Mouse (Mus musculus) erythroblast, adult 5-6 weeks (primary cell): ENCODE results near the gene Srpk2. TPM values are rescaled to one million over a fixed set of nuclear protein-coding genes. Genes with fewer than 3 reads are reported as not detected.

Experiments used
- ATAC-seq: replicated peaks from 2 replicates; pipeline ENCODE4 v1.8.0; 2016; ENCODE audit warnings: moderate number of reproducible peaks, mild to moderate bottlenecking, moderate TSS enrichment, inconsistent platforms; ENCODE audit not compliant: poor library complexity, low FRiP score, severe bottlenecking
- total RNA-seq, 2 experiments: library from RNA; stranded (forward) in 1 of 2; stranded (reverse) in 1 of 2; fragments of 150-400 nt in 1 of 2; fragments of 200-764, 138-1000 nt in 1 of 2; gene quantifications; 2 replicates each; pipeline versions ENCODE4 v1.2.3 to v1.2.4; 2015 to 2017; ENCODE audit warnings: low replicate concordance in 2 of 2

Srpk2 gene
- total RNA-seq, 2 experiments from 2014 or later, result 15.2 to 18.7 TPM

GRCm38 (mm10) chr5:23577847-23578246 lies 106.6 kb downstream of the Srpk2 start:
- ATAC-seq, result no peak

- no peak for ATAC-seq
Observed at GRCm38 (mm10) chr5:23576336-23577094, 107.9 kb downstream of the Srpk2 start.

- ATAC-seq, result no peak
Observed at GRCm38 (mm10) chr5:23573942-23574341, 110.5 kb downstream of the Srpk2 start.

GRCm38 (mm10) chr5:23568188-23568587 lies 116.2 kb downstream of the Srpk2 start:
- ATAC-seq, result no peak

GRCm38 (mm10) chr5:23566382-23566781 lies 118.0 kb downstream of the Srpk2 start:
- ATAC-seq, result no peak

DNA sequence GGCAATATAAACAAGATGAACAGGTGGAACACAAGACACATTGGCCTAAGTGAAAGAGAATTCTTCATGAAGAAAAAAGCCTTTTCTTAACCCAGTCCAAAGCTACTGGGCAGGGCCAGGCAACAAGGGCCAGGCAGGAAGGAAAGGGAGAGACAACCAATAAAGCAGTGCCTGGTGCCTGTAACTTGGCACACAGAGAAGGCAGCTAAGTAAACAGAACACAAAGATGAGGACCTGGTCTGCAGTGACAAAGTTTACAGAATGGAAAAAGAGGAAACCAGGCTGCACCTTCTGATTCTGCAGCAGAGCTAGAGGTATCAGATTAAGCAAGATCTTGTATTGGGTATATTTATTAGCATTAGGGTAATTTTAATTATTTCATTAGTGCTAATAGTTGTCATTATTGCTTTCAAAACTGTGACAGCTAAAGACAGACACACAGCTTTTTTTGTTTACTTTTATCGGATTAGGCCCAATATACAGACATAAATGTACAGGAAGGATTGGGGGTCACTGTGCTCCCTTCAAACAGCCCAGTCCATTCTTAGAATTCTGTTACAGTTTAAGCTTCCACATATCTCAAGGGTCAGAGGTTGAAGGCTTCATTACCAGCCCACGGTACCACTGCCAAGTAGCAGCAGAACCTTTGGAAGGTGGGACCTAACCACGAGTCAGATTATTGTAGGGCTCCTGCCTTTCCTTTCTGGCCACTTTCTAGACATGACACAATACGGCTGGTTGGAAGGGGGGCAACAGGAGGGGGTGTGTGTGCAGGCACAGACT lies 121.9 kb downstream of the Srpk2 start:
- no peak for ATAC-seq

DNA sequence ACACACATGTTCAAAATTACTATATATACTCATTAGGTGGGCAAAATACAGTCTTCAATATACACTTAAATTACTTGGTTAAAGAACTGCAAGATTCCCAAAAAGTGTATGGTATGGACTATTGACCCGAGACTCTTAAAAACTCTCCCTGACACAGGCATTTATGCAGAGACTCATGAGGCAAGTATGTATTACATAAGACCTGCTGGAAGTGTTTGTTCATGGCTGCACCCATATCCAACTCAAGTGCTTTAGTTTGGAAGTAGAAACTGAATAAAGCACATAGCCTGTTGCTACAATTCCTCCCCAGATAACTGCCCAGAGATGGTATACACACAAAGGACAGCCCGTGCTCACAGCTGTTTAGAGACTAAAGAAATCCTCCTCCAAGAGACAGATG lies 123.2 kb downstream of the Srpk2 start:
- ATAC-seq, result no peak

DNA sequence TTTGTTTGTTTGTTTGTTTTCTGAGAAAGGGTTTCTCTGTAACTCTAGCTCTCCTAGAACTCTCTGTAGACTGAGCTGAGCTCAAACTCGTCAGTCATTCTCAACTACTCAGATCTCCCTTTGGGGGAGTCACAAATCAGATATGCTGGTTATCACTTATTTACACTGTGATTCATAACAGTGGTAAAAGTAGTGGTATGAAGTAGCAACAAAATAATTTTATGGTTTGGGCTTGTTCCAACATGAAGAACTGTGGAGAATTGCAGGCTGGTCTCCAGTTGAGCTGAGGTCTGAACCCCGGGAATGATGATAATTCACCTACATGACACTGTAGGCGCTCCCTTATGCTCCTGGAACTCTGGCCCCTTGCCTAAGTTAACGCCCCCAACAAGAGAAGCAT lies 124.2 kb downstream of the Srpk2 start:
- ATAC-seq, result no peak

DNA sequence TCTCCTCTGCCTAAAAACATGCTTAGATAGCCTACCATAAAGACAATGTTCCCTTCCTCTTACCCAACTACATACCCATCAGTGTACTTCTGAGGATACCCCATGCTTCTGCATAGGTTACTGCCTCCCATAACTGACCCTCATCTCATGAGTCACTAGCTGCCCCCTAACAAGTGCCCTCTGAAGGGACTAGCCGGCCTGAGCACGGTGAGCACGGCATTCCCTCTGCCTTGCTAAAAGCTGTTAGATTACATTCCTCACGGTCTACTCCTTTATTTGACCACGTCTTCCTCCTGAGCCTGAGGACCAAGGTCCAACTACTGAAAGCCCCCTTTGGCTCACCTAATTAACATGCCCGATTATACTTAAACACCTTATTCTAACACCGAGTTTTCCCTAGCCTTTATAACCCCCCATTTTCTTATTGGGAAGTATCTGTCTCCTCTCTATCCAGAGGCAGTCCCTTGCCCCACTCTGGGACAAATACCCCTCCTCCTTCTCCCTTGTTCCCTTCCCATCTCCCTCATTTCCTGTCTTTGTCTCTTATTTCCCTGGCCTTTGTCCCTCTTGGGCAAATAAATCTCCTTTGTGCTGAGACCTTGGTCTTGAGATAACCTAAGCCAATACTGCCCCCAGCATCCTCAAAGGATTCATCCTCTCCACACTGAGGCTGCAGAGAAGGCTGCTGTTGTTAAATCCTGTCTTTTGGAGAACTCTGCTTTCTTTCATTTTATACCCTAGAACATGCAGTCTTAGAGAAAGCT lies 128.2 kb downstream of the Srpk2 start:
- ATAC-seq, result no peak

DNA sequence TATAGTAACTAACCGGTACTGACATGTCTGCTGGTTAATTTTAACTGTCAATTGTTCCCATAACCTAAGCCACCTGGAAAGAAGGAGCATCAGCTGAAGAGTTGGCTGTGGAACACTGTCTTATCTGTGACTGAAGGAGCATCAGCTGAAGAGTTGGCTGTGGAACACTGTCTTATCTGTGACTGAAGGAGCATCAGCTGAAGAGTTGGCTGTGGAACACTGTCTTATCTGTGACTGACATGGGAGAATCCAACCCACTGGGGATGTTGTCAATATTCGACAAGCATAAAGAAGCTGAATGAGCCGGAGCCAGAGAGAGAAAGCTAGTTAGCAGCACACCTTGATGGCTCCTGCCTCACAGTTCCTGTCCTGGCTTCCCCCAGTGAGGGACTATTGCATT lies 131.1 kb downstream of the Srpk2 start:
- peak; percentile 96 for ATAC-seq

- ATAC-seq, result peak; percentile 54; the same call in 1 of the 2 replicates
Observed at GRCm38 (mm10) chr5:23551687-23552086, 132.7 kb downstream of the Srpk2 start.

DNA sequence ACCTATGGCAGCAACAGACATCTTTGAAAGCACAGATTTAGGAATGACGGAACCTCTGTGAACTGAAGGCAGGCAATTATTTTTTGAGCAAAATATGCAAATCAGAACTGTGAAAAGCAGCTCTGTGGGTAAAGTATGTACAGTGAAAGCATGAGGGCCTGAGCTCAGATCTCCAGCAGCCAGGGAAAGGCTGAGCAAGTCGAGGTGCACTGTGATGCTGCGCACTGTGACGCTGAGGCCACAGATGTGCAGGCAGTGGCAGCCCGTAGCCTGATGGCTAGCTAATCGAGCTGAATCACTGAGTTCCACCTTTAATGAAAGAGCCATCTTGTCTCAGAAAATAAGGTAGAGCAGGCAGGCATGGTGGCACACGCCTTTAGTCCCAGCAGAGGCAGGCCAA lies 148.7 kb downstream of the Srpk2 start:
- ATAC-seq, result no peak

GRCm38 (mm10) chr5:23531541-23532096 lies 152.8 kb downstream of the Srpk2 start:
- ATAC-seq, result no peak

DNA sequence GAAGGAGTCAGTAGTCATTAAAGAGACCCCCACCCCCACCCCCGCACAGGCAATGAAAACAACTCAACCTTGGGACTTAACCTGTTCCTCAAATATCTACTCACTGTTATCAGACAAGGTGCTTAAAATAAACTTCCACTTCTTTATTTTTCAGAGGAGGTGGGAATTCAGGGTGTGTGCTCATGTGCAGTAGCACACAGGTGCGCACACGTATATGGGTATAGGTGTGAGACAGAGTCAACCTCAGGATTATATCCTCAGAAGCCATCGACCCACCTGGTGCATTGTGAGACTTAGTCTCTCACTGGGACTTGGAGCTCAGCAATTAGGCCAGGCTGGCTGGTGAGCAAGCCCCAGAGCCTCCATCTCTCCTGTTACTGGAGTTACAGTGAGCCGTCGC lies 153.3 kb downstream of the Srpk2 start:
- ATAC-seq, result no peak

DNA sequence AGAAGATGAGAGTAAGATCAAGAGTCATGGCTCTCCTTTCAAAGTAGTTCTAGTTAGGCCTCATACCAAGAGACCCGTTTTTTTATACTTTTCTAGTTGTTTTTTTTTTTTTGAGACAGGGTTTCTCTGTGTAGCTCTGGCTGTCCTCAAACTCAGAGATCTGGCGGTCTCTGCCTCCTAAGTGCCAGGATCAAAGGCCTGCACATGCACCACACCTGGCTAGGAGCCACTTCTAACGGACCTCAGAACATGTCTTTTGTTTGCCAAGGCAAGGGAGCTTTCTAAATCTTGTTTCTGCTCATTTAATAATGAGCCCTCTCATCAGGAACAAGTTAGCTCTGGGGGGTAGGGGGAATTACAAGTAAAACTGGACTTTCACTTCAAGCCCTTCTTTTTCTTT lies 159.8 kb downstream of the Srpk2 start:
- ATAC-seq, result no peak

DNA sequence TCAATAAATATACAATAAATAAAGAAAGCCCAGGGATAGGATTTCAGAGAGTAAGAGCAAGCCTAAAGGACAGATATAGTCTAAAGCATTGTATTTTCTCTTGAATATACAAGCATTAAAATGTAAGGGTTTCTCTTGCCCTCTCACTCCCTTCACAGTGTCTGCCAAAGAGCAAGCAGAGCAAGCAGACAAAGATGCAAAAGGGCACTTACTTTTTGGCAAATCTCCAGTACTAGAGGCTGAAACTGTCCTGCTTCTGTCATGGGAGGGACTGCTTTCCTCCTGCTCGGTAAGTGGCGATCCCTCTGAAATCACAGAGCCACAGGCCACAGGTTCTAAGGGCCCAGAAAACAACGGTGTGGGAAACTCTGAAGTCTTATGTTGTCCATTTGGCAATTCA lies 160.5 kb downstream of the Srpk2 start:
- no peak for ATAC-seq

DNA sequence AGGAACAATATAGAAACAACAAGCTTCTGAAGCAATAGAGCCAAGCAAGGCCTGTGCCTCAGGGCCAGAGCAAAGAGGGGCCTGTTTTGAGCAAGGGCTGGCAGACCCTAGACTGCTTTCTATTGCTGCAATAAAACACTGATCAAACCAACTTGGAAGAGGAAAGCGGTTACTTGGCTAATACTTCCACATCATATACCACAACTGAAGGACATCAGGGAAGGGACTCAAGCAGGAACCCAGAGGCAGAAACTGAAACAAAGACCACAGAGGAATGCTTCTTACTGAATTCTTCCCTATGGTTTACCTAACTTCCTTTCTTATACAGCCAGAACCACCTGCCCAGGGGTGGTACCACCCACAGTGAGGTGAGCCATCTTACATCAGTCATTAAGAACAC lies 162.8 kb downstream of the Srpk2 start:
- ATAC-seq, result no peak

DNA sequence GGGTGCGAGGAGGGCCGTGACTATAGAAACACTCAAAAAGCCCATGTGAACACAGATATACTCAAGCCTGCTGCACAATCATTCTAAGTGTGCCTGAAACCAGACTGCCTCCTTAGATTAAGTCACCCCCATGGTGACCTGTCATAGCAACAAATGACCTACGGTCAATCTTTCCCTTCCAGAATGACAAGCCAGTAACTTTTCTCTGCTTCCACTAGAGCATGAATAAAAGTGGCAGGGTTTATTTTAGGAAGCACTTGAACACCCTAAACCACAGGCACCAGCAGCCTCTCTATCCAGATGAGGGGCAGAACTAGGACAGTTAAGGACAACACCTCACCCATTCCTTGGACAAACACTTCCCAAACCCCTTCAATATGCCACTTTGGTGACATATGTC lies 164.7 kb downstream of the Srpk2 start:
- ATAC-seq, result no peak

DNA sequence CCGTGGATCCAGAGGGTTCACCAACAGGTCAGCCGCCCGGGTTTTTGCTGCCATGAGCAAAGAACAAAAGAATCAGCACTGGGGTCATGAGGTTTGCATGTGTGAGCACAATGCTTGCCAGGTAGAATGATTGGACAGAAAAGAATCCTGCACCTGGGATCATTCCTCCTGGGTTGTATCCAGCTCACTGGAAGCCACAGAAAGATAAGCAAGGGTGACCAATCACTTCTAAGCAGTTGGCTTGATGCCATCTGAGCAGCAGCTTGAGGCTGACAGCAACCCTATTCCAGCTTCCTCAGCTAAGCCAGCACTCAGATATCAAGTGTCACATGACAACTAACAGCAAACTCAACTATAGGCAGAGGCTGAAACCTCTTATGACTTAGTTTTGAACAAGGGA lies 165.7 kb downstream of the Srpk2 start:
- ATAC-seq, result no peak

DNA sequence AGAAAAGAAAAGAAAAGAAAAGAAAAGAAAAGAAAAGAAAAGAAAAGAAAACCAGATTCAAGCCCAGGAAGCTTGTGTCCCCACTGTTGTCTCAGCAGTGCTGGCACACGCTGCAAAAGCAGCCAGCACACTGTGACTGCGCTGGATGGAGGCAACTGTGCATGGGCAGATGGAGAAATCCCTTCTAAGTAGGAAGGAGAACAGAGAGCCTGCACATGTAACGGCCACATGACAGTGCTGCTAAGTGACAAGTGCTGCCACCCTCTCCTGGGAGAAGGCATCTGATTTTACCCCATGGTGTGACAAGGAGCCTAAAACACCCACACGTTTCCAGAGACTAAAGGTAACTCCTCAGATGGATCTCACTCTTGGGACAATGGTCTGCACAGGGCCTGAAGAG lies 166.6 kb downstream of the Srpk2 start:
- ATAC-seq, result no peak
